Mouse (Mus musculus): ENCODE data around the gene Abca4. TPM values are rescaled to one million over a fixed set of nuclear protein-coding genes. Genes with fewer than 3 reads are reported as not detected.
A peak's percentile ranks its signal among the peaks of the same experiment; 100 is the strongest.

Abca4 gene
- polyA plus RNA-seq, 1 experiment from 2014 or later, result 0.97 TPM

- WGBS, result 89% methylated on average over 11 of the region's 11 CpGs
Measured at GRCm38 (mm10) chr3:122088054-122088681, 43.9 kb downstream of the Abca4 start.

GRCm38 (mm10) chr3:122090338-122090737 is 46.1 kb downstream of the Abca4 start:
- no peak for ATAC-seq (ENCODE audit: low FRiP score)
- Histone ChIP-seq H3K36me3 (no peaks in the 10 kb centered on the region), H3K4me2 (no peak overlapping the region), H3K27me3 (replicated peaks) (no peaks in the 10 kb centered on the region), H3K9me3 (replicated peaks) (no peaks in the 10 kb centered on the region), H3K4me1 (peaks cover 6% of the 10 kb centered on the region), H3K4me3 (replicated peaks) (no peak overlapping the region), H3K9ac (replicated peaks) (no peak overlapping the region), H3K27ac (replicated peaks) (no peak overlapping the region)
- 82% methylated on average over 6 of the region's 6 CpGs for WGBS

More at GRCm38 (mm10) chr3:122088054-122088681, 43.9 kb downstream of the Abca4 start:
- Histone ChIP-seq H3K4me2 (no peak overlapping the region), H3K9ac (replicated peaks) (no peak overlapping the region), H3K4me3 (replicated peaks) (no peak overlapping the region), H3K27me3 (replicated peaks) (no peaks in the 10 kb centered on the region), H3K4me1 (peaks cover 13% of the 10 kb centered on the region), H3K27ac (replicated peaks) (no peak overlapping the region), H3K9me3 (replicated peaks) (no peaks in the 10 kb centered on the region), H3K36me3 (no peaks in the 10 kb centered on the region)
- no peak for ATAC-seq (ENCODE audit: low FRiP score)

DNA sequence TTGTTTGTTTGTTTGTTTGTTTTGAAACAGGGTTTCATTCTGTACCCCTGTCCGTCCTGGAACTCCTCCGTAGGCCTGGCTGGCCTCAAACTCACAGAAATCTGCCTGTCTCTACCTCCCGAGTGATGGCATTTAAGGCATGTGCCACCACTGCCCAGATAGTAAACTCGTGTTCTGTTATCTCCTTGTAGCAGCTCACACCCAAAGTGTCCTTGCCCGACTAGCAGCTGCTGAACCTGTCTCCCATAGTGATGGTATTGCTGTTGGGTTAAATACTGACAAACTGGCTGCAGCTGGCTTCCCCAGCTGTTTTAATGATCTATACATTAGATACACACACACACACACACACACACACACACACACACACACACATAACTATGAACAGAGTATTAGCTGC is 55.5 kb downstream of the Abca4 start:
- ATAC-seq (ENCODE audit: low FRiP score), result no peak
- 84% methylated on average over 5 of the region's 5 CpGs for WGBS
- no peaks in the 10 kb centered on the region for H3K9me3 ChIP-seq (replicated peaks)

DNA sequence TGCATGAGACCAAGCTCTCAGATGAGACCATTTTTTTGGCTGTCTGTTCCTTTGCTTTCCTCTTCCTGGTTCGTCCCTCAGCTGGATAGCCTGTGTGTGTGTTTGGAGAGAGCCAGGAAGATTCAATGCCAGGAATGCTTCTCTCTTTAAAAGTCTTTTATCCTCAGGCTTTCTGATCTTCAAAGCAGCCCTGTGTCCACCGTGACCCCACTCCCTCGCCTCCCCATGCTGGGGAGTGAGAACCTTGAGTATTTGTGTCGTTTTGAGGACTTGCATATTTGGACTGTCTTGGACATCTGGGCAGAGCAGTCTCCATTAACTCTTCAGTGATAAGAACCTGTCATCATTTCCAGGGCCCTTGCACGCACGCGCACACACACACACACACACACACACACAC is 57.8 kb downstream of the Abca4 start:
- Histone ChIP-seq H3K9ac (replicated peaks) (no peak overlapping the region), H3K9me3 (replicated peaks) (no peaks in the 10 kb centered on the region), H3K4me2 (no peak overlapping the region), H3K27me3 (replicated peaks) (no peaks in the 10 kb centered on the region), H3K4me3 (replicated peaks) (no peak overlapping the region), H3K36me3 (no peaks in the 10 kb centered on the region), H3K27ac (replicated peaks) (no peak overlapping the region), H3K4me1 (peaks cover 11% of the 10 kb centered on the region)
- no peak for ATAC-seq (ENCODE audit: low FRiP score)
- WGBS, result 71% methylated on average over 7 of the region's 7 CpGs

More for the DNA sequence above, 55.5 kb downstream of the Abca4 start:
- H3K36me3 ChIP-seq, result no peaks in the 10 kb centered on the region
- H3K9ac ChIP-seq (replicated peaks), result no peak overlapping the region
- H3K4me3 ChIP-seq (replicated peaks), result no peak overlapping the region
- no peak overlapping the region for H3K4me2 ChIP-seq
- H3K27me3 ChIP-seq (replicated peaks), result no peaks in the 10 kb centered on the region
- H3K27ac ChIP-seq (replicated peaks), result no peak overlapping the region
- peaks cover 13% of the 10 kb centered on the region for H3K4me1 ChIP-seq

GRCm38 (mm10) chr3:122103864-122104808 is 59.9 kb downstream of the Abca4 start:
- peak; percentile 57; the same call in 1 of the 2 replicates for ATAC-seq (ENCODE audit: low FRiP score)
- Histone ChIP-seq H3K4me2 (peak overlapping the region; percentile 46), H3K9ac (replicated peaks) (no peak overlapping the region), H3K9me3 (replicated peaks) (no peaks in the 10 kb centered on the region), H3K4me3 (replicated peaks) (no peak overlapping the region), H3K27ac (replicated peaks) (peak overlapping the region; percentile 18; the same call in 1 of the 2 replicates), H3K27me3 (replicated peaks) (no peaks in the 10 kb centered on the region), H3K4me1 (peaks cover 6% of the 10 kb centered on the region; the same call in 1 of the 2 replicates), H3K36me3 (no peaks in the 10 kb centered on the region)
- 36% methylated on average over 20 of the region's 20 CpGs for WGBS

DNA sequence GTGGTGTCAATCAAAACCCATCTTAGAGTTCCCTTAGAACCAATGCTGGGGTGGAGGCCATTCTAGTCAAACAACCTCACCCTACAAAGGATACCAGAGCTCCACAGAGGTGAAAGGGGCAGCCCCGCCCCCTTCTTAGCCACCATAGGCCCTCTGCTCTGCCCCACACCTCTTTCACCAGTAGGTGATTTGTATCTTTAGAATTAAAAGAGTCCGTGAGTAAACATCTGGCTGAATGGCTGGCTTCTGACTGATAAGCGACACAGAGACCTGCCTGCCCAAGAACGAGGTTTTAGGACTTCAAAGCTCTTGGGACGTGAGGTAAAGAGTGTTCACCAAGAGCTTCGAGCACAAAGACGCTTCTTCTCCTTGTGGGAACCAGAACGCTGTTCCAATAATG is 62.7 kb downstream of the Abca4 start:
- H3K4me3 ChIP-seq (replicated peaks), result no peak overlapping the region

GRCm38 (mm10) chr3:122107643-122108194 is 63.5 kb downstream of the Abca4 start:
- Histone ChIP-seq H3K4me3 (replicated peaks) (no peak overlapping the region), H3K9ac (replicated peaks) (no peak overlapping the region), H3K27me3 (replicated peaks) (no peaks in the 10 kb centered on the region), H3K9me3 (replicated peaks) (no peaks in the 10 kb centered on the region), H3K4me1 (peaks cover 13% of the 10 kb centered on the region; the same call in 1 of the 2 replicates), H3K27ac (replicated peaks) (no peak overlapping the region), H3K4me2 (no peak overlapping the region), H3K36me3 (no peaks in the 10 kb centered on the region)
- no peak for ATAC-seq (ENCODE audit: low FRiP score)
- 80% methylated on average over 14 of the region's 14 CpGs for WGBS

More for the DNA sequence above, 62.7 kb downstream of the Abca4 start:
- Histone ChIP-seq H3K9me3 (replicated peaks) (no peaks in the 10 kb centered on the region), H3K4me1 (peaks cover 13% of the 10 kb centered on the region; the same call in 1 of the 2 replicates), H3K9ac (replicated peaks) (no peak overlapping the region), H3K27me3 (replicated peaks) (no peaks in the 10 kb centered on the region), H3K27ac (replicated peaks) (no peak overlapping the region), H3K36me3 (no peaks in the 10 kb centered on the region), H3K4me2 (no peak overlapping the region)
- WGBS, result 81% methylated on average over 8 of the region's 8 CpGs
- ATAC-seq (ENCODE audit: low FRiP score), result no peak

GRCm38 (mm10) chr3:122109461-122109860 is 65.2 kb downstream of the Abca4 start:
- no peak for ATAC-seq (ENCODE audit: low FRiP score)
- peaks cover 7% of the 10 kb centered on the region; the same call in 1 of the 2 replicates for H3K4me1 ChIP-seq
- no peak overlapping the region for H3K27ac ChIP-seq (replicated peaks)
- 68% methylated on average over 4 of the region's 4 CpGs for WGBS
- no peaks in the 10 kb centered on the region for H3K27me3 ChIP-seq (replicated peaks)
- H3K4me2 ChIP-seq, result no peak overlapping the region
- H3K9ac ChIP-seq (replicated peaks), result no peak overlapping the region
- H3K9me3 ChIP-seq (replicated peaks), result no peaks in the 10 kb centered on the region
- H3K36me3 ChIP-seq, result no peaks in the 10 kb centered on the region
- no peak overlapping the region for H3K4me3 ChIP-seq (replicated peaks)

DNA sequence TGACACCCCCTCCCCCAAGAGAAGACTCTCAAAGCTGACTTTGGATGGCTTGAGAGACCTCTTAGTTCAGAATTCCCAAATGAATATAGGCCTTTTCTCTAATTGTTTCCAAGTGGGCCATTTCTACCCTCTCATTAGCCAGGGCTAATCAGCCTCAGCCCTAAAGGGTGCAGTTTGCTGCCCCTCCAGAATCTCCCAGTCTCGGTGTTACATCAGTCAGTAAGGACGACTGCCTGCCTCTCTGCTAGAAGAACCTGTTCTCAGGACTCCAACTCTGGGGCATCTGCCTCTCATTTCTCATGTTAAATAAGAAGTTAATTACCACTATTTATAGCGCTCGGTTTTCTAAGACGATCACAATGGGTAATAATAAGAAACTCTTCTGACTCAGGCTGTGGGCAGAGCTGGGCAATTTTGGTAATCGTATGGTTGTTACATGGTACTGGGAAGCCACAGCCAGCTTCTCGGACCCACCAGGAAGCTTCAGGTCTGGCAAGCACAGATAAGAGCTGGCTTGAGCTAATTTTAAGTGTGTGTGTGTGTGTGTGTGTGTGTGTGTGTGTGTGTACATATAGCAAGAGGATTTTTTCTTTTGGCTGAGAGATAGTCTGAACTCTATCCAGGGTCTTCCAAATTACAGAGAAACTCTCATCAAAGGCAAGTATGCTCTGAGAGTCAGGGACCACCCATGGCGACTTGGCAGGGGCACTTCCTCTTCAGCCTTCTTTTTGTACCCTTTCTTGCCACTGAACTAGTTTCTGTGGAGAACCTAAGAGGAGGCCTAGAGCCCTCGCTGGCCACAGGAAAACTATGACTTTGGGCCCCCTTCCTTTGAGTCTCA is 67.1 kb downstream of the Abca4 start:
- ATAC-seq (ENCODE audit: low FRiP score), result no peak
- H3K27ac ChIP-seq (replicated peaks), result no peak overlapping the region
- no peaks in the 10 kb centered on the region for H3K36me3 ChIP-seq
- WGBS, result 13% methylated on average over 9 of the region's 9 CpGs
- H3K9ac ChIP-seq (replicated peaks), result no peak overlapping the region
- H3K4me1 ChIP-seq, result peaks cover 7% of the 10 kb centered on the region; the same call in 1 of the 2 replicates
- no peak overlapping the region for H3K4me2 ChIP-seq
- H3K4me3 ChIP-seq (replicated peaks), result no peak overlapping the region
- no peaks in the 10 kb centered on the region for H3K27me3 ChIP-seq (replicated peaks)
- H3K9me3 ChIP-seq (replicated peaks), result no peaks in the 10 kb centered on the region

GRCm38 (mm10) chr3:122118651-122119214 is 74.5 kb downstream of the Abca4 start:
- no peaks in the 10 kb centered on the region for H3K9me3 ChIP-seq (replicated peaks)
- no peak overlapping the region for H3K4me2 ChIP-seq
- H3K4me3 ChIP-seq (replicated peaks), result no peak overlapping the region
- ATAC-seq (ENCODE audit: low FRiP score), result no peak
- H3K9ac ChIP-seq (replicated peaks), result no peak overlapping the region
- peaks cover 8% of the 10 kb centered on the region for H3K4me1 ChIP-seq
- 66% methylated on average over 9 of the region's 9 CpGs for WGBS
- no peaks in the 10 kb centered on the region for H3K36me3 ChIP-seq
- H3K27ac ChIP-seq (replicated peaks), result no peak overlapping the region
- H3K27me3 ChIP-seq (replicated peaks), result no peaks in the 10 kb centered on the region

DNA sequence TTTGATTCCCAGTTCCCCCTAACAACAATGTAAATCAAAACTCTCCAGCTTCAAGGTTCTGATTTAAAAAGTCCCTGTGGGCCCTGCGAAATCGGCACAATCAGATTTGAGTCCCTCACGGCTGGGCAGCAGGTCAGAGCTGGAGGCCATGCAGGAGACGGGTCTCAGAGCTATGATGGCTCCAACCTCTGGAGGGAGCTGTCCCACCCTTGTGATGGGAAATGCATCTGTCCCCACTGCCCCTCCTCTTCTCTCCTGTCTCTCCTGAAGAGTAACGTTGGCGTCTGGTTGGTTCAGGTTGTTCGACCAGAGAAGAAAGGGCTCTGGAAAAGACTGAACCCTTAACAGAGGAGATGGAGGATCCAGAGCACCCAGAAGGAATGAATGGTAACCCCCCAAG is 75.5 kb downstream of the Abca4 start:
- Histone ChIP-seq H3K4me1 (peaks cover 8% of the 10 kb centered on the region), H3K27ac (replicated peaks) (peak overlapping the region; percentile 23; the same call in 1 of the 2 replicates), H3K4me3 (replicated peaks) (no peak overlapping the region), H3K9me3 (replicated peaks) (no peaks in the 10 kb centered on the region), H3K27me3 (replicated peaks) (no peaks in the 10 kb centered on the region), H3K4me2 (no peak overlapping the region), H3K36me3 (no peaks in the 10 kb centered on the region), H3K9ac (replicated peaks) (no peak overlapping the region)
- 64% methylated on average over 7 of the region's 7 CpGs for WGBS
- ATAC-seq (ENCODE audit: low FRiP score), result no peak

Data from neural tube, embryonic 15.5 days (tissue).